Mouse (Mus musculus) limb, embryonic 14.5 days (tissue): ENCODE data around the gene Agr2. TPM values are rescaled to one million over a fixed set of nuclear protein-coding genes. Genes with fewer than 3 reads are reported as not detected.

ENCODE experiments used
- ATAC-seq: fragments of 200-750 bp; cut with Nextera tagmentation; 2 replicates; pipeline ENCODE4 v1.8.0; 2017; ENCODE audit warnings: low read depth, moderate number of reproducible peaks, moderate TSS enrichment; ENCODE audit not compliant: low FRiP score
- DNase-seq: peaks from one replicate; pipeline ENCODE4 v3.0.0-alpha.2; 2015; ENCODE audit warnings: low spot score
- H3K27ac ChIP-seq: fragments of 300-500 bp; sonication (generic); replicated peaks from 2 replicates; pipeline ENCODE4 v1.5.1; 2014; ENCODE audit warnings: low read depth, mild to moderate bottlenecking, low read length, moderate library complexity, mixed read lengths
- H3K27me3 ChIP-seq: fragments of 300-500 bp; sonication (generic); 2 replicates; pipeline ENCODE4 v1.6.1; 2014; ENCODE audit warnings: low read length, mixed read lengths; ENCODE audit not compliant: control insufficient read depth, insufficient read depth
- H3K36me3 ChIP-seq: fragments of 300-500 bp; sonication (generic); 2 replicates; pipeline ENCODE4 v1.6.1; 2014; ENCODE audit warnings: mild to moderate bottlenecking, low read length, moderate library complexity, mixed read lengths; ENCODE audit not compliant: control insufficient read depth, insufficient read depth
- H3K4me1 ChIP-seq: fragments of 300-500 bp; sonication (generic); 2 replicates; pipeline ENCODE4 v1.6.1; 2014; ENCODE audit warnings: antibody characterized with exemption, low read length, mixed read lengths; ENCODE audit not compliant: control insufficient read depth, insufficient read depth
- H3K4me2 ChIP-seq: fragments of 300-500 bp; sonication (generic); replicated peaks from 2 replicates; pipeline ENCODE4 v1.6.1; 2014; ENCODE audit warnings: low read depth, mild to moderate bottlenecking, low read length, moderate library complexity; ENCODE audit not compliant: severe bottlenecking
- H3K4me3 ChIP-seq: fragments of 300-500 bp; sonication (generic); replicated peaks from 2 replicates; pipeline ENCODE4 v1.5.1; 2014; ENCODE audit warnings: low read length
- H3K9ac ChIP-seq: fragments of 300-500 bp; sonication (generic); 2 replicates; pipeline ENCODE4 v1.6.1; 2014; ENCODE audit warnings: mild to moderate bottlenecking, low read depth, low read length, moderate library complexity; ENCODE audit not compliant: severe bottlenecking
- H3K9me3 ChIP-seq: fragments of 300-500 bp; sonication (generic); 2 replicates; pipeline ENCODE4 v1.6.1; 2016; ENCODE audit warnings: low read length; ENCODE audit not compliant: control insufficient read depth
- POLR2A ChIP-seq: fragments of 200-500 bp; IDR thresholded peaks from 2 replicates; pipeline ENCODE4 v1.8.0; 2012; ENCODE audit warnings: inconsistent platforms, mild to moderate bottlenecking, moderate library complexity, borderline replicate concordance; ENCODE audit not compliant: insufficient read depth, insufficient read length; ENCODE audit errors: extremely low read depth
- WGBS: fragments of 180-500 bp; shearing (Covaris S2); extraction: QIAGEN DNeasy Blood & Tissue Kit; methylation state at CpG from one replicate; pipeline ENCODE4 v1.1.7; 2014; 5-methylcytosine and 5-hydroxymethylcytosine counted together
- polyA plus RNA-seq, 2 experiments: library from polyadenylated mRNA; depleted of rRNA in 1 of 2; stranded (reverse) in 1 of 2; unstranded in 1 of 2; fragments of >200 nt; fragmentation: Nextera tagmentation in 1 of 2; extraction: Ambion mirVana in 1 of 2; gene quantifications; 2 replicates each; pipeline versions ENCODE4 v1.2.1 to v1.2.3; 2012 to 2014

Agr2 gene
- polyA plus RNA-seq, 2 experiments = 0.33 to 0.38 TPM

- Histone ChIP-seq H3K9me3 (no peaks in the 10 kb centered on the region), H3K4me2 (no peak overlapping the region), H3K27me3 (no peaks in the 10 kb centered on the region), H3K4me1 (no peaks in the 10 kb centered on the region), H3K36me3 (no peaks in the 10 kb centered on the region), H3K4me3 (no peak overlapping the region), H3K9ac (no peak overlapping the region), H3K27ac (no peak overlapping the region)
- 73% methylated on average over 3 of the region's 3 CpGs for WGBS
- no peak for DNase-seq
- ATAC-seq = no peak
- TF ChIP-seq POLR2A = no peak
Measured at GRCm38 (mm10) chr12:35993583-35993982, 876 bp downstream of the Agr2 start.

GRCm38 (mm10) chr12:35994098-35994497 lies 1.4 kb downstream of the Agr2 start:
- TF ChIP-seq POLR2A = no peak
- Histone ChIP-seq H3K27ac (no peak overlapping the region), H3K4me3 (no peak overlapping the region), H3K9me3 (no peaks in the 10 kb centered on the region), H3K4me2 (no peak overlapping the region), H3K4me1 (no peaks in the 10 kb centered on the region), H3K9ac (no peak overlapping the region), H3K36me3 (no peaks in the 10 kb centered on the region), H3K27me3 (no peaks in the 10 kb centered on the region)
- no peak for ATAC-seq
- DNase-seq = no peak

DNA sequence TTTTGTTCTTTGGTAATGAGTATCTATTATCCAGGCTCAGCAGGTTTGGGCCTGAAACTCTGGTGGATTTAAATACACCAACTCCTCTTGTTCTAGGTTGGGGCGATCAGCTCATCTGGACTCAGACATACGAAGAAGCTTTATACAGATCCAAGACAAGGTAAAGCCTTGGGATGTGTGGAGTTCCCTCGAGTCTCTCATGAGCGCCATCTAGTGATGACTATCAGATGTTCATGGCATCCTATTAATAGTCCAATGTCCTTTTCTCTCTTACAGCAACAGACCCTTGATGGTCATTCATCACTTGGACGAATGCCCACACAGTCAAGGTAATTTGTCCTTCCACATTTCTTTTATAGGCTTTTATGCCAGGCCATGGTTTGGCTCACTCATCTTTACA lies 3.1 kb downstream of the Agr2 start:
- no peaks in the 10 kb centered on the region for H3K27me3 ChIP-seq
- no peak overlapping the region for H3K4me3 ChIP-seq
- no peak for TF ChIP-seq POLR2A
- whole genome bisulfite sequencing = 32% methylated on average over 5 of the region's 5 CpGs
- DNase-seq (peak; percentile 53), ATAC-seq (no peak)
- H3K9me3 ChIP-seq = no peaks in the 10 kb centered on the region
- no peak overlapping the region for H3K27ac ChIP-seq
- H3K9ac ChIP-seq = no peak overlapping the region
- H3K36me3 ChIP-seq = no peaks in the 10 kb centered on the region
- H3K4me2 ChIP-seq = no peak overlapping the region
- H3K4me1 ChIP-seq = no peaks in the 10 kb centered on the region

DNA sequence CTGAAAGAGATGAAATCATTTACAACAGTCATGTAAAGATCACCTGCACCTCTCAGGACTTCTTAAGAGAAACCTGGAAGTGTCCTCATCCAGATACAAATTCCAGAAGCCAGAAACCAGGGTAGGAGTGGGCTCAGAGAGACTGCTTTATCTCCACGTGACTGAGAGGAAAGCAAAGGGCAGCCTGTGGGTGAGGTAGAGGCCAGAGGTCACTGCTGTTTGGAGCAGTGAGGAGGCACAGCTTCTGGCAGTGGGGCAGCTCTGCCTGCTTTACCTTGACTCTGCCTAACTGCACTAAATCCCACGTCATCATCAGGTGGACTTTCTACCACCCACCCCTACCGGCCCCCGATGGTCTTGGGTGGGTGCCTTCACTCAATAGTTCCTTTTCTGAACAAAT lies 12.0 kb downstream of the Agr2 start:
- no peak overlapping the region for H3K4me3 ChIP-seq
- H3K4me2 ChIP-seq = no peak overlapping the region
- H3K9me3 ChIP-seq = no peaks in the 10 kb centered on the region
- H3K36me3 ChIP-seq = no peaks in the 10 kb centered on the region
- H3K27me3 ChIP-seq = no peaks in the 10 kb centered on the region
- no peak overlapping the region for H3K27ac ChIP-seq
- ATAC-seq (no peak), DNase-seq (no peak)
- H3K4me1 ChIP-seq = no peaks in the 10 kb centered on the region
- WGBS = 68% methylated on average over 4 of the region's 4 CpGs
- H3K9ac ChIP-seq = no peak overlapping the region
- TF ChIP-seq POLR2A = no peak

DNA sequence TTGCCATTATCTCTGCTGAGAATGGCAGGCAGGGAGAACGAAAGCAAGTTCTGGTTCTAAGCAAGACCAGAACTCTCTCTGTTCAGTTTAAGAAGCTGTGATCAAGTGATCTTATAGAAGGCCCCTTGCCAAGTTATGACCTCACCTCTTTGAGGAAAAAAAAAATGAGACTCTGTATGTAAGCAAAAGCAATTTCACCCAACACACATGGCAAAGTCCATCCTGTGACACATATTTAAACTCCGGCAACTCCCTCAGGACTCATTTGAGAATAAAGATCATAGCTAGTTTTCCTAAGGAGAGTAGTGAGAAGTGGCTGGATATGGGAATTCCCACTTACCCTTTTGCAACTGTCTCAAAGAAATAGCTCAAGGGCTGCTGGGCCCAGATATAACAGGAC lies 14.9 kb downstream of the Agr2 start:
- ATAC-seq (no peak), DNase-seq (peak; percentile 31)
- WGBS = 81% methylated on average over 2 of the region's 2 CpGs
- Histone ChIP-seq H3K27me3 (no peaks in the 10 kb centered on the region), H3K9ac (no peak overlapping the region), H3K27ac (no peak overlapping the region), H3K4me3 (no peak overlapping the region), H3K4me1 (no peaks in the 10 kb centered on the region), H3K36me3 (no peaks in the 10 kb centered on the region), H3K4me2 (no peak overlapping the region), H3K9me3 (no peaks in the 10 kb centered on the region)
- TF ChIP-seq POLR2A = no peak
